Mouse (Mus musculus): ENCODE data around the gene Tmem176b.
"Not testable (repeated sequence)": the region's sequence is repeated elsewhere in the genome, so short reads cannot be mapped to it uniquely, and the experiment has no call there.

Gene Tmem176b

DNA sequence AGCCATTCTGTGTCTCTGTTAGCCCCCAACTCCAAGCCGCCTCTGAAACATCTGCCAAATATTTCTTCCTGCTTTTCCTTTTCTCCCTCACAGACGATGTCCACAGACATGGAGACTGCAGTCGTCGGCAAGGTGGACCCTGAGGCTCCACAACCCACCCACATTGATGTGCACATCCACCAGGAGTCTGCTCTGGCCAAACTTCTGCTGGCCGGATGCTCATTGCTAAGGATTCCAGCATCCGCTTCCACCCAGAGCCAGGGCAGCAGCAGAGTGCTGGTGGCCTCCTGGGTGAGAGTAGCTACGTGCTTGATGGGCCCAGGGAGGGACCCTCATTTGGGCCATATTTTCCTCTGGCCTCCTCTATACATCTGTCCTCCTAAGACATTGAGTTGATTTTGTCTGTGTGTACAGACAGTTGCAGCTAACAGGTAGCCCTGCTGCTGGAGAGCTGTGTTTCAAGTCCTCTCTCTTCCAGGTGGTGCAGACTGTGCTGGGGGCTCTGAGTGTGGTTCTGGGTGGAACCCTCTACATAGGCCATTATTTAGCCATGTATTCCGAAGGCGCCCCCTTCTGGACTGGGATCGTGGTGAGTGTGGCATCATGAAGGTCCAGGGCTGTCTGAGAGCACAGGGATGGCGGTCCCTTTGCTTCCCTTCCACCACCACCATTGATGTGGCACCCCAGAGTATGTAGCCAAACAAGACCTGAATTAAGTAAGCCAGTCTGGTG is 981 bp upstream of the Tmem176b start:
- DNase-seq (ENCODE audit: low spot score): peak; percentile 33

DNA sequence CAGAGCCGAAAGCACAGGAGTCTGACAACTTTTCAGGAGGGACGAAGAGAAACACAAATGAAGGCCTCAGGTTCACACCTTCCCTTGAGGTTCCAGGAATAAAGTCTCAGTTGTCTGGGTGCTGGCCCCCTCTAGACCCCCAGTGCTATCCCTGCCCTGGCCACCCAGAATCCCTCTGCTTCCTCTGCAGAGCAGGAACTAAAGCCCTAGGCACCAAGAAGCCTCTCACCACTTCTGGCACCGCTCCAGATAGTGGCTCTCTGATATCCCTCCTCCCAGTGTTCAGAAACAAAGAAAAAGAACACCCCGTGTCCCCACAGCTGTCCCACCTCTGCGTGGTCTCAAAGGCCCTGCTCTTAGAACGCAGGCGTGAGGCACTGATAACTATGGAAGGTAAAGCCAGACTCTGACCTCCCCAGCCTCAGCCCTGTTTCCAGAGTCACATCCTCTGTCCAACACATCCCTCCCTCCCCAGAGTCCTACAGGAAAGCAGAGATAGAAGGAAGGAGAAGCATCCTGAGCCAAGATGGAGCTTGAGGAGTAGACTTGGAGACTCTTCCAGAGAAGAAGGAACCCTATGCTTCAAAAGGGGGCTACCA is 826 bp downstream of the Tmem176b start, which contains the start of gene Tmem176a:
Tmem176a (plus strand) TSS at position 549 of the 599 bp plus-strand sequence.
- DNase-seq (ENCODE audit: low spot score): no peak

DNA sequence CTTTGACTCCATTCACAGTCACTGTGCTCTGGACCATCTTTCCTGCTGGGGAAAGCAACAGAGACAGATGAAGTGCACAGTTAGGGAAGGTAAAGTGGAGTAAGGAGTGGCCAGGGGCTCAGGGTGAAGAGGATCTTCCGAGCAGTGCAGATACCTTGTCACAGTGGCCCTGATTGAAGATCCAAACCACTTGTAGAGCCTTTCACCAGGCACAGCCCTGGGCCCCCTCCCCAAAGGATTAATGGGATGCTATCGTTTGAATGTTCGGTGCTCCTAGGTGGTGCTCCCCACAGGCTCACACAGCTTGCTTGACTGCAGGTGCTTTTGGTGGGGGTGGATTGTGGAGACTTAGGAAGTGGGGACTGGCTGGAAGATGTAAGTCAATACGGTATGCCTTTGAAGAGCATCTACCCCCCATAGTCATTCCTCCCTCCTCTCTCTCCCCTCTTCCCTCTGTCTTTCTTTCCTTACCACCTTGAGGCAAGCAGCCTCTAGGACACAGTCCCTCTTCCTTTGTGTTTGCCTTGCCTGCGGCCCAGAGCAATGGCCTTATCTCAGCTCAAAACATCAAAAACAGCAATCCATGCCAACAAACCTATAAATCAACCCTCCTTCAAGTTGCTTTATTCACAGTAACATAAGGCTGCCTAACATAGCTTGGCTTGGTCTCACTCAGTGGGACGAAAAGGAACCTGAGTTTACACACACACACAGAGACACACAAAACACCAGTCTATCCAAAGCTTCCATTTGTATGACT is 2.8 kb downstream of the Tmem176b start:
- no peak for DNase-seq (ENCODE audit: low spot score)

DNA sequence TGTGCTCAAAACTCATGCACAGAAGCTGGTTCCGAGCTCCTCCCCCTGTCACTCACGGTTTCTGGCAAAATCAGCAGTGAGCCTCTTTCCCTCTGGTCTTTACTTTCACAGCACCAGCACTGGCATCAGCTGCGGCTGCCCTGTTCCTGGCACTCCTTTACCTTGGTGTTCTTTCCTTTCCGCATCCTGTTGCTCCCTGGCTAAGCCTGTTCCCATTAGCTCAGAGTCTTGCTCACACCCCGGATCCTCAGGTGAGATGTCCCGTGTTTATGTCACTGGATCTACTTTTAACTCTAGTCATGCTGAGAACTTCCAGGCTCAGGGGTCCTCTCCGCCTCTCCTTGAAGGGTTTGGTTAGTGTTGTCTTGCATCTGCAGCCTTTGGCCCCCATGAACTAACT is 3.8 kb downstream of the Tmem176b start:
- DNase-seq (ENCODE audit: low spot score): no peak

DNA sequence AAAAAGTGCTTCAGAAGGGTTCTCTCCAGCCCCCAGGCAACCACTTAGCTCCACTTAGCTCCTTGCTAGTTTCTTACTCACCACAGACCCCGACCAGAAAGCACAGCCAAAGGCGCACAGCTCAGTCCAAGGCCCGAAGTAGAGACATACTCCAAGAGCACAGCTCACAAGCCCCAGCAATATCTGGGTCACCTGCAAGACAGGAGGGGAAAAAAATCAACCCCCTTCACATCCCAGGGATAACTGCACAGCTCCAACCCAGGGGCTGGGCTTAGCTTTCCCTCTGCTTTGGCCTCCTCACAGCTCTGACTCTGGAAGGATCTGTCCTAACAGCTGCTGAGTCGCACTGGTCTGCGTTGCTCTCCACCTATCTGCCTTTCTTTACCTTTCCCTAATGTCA is 5.2 kb downstream of the Tmem176b start:
- no peak for DNase-seq (ENCODE audit: low spot score)

DNA sequence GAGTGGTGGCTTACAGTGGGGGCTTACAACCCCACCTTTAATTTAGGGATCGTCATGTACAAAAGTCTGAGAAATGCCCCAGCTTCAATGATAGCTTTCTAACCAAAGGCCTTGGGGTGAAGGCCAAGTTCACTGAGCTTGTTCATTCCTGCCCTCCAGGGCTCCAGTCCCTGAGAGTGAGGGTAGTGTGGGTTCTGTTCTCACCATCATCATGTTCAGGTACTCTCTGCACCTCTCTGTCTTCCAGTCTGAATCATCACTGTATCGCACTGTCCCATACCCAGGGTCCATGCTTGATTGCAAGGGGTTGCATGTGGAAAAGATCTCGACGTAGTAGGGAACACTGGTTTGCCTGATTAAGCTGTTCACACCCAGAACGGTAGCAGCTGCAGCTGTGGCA is 6.1 kb downstream of the Tmem176b start:
- no peak for DNase-seq (ENCODE audit: low spot score)

DNA sequence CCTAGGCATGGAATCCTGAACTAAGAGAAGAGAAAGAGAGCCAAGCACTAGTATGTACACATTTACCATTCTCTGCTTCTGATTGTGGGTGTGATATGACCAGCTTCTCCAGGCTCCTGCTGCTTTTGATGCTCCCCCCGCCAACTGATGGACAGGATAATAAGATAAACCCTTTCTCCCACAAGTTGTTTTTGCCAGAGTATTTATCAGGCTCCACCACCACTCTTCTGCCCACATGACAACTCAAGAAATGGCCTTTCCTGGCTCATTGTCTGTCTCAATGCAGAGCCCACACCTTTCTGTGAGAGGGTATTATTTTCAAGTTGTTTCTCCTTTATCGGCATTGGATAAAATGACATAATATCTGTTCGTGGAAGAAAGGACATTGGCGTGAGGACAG is 7.8 kb downstream of the Tmem176b start:
- DNase-seq (ENCODE audit: low spot score): no peak

DNA sequence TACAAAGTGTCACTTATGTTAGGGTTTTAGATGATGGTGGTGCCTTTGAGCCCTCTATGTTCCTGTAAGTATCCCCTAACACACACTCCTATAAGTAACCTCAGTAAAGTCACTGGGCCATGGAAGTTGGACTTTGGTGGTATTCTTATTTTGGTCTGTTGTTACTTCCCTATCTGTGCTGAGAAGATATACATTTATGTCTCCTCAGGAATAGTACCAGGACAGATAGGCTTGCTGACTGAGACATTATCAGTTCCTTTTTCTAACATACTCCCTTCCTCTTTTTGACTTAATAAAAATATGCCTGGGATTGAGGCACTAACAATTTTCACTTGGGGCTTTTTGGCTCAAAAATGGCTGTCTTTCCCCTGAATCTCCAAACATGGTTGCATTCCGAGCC is 8.9 kb downstream of the Tmem176b start:
- DNase-seq (ENCODE audit: low spot score): no peak

DNA sequence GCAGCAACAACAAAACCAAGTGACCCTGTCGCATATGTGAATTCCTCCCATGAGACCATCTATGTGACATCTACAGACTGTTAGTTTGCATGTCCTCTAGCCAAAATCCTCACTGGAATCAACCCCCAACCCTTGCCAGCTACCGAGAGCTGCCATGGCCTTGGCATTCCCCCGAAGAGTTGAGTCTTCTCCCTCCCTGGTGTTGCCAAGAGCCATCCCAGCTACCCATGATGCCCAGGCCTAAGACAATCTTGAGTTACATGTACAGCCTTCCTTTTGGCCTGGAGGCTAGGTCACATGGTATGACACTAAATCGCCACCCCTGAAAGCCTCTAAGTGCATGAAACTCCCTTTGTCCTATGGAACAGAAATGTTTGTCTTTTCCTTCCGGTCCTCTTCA is 10.2 kb downstream of the Tmem176b start:
- DNase-seq (ENCODE audit: low spot score): no peak

DNA sequence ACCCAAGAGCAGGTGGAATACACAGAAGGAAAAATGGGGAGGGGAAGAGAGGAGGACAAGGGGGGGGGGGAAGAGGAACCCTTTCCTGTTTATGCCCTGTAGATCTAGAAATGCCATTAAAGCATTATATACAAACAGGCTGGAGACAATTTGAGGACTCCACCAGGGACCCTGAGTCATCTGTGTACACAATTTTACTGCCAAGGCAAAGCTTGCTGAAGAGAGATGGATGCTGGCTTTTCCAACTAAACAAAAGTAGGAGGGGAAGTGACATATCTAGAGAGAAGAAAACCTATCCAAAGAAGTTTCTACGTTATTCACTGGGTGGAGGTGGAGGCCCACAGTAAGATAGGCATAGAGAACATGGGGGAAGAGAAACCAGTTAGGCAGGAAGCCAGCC is 11.1 kb downstream of the Tmem176b start:
- DNase-seq (ENCODE audit: low spot score): no peak

DNA sequence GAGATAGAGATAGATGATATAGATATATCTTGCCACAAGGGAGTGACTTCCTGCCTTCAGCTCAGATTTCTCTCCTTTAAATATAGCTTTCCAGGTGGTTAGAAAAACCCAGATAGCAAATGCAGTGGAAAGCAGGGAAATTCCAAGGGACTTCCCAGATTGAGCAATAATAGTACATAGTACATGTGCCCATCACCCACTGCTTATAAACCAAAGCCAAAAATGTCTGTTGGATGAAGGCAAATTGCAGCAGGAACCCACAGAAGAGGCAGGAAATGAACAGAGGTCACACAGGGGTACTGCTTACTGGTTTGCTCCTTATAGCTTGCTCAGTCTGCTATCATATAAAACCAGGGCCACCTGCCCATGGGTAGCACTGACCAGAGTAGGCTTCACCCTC is 11.6 kb downstream of the Tmem176b start:
- no peak for DNase-seq (ENCODE audit: low spot score)

DNA sequence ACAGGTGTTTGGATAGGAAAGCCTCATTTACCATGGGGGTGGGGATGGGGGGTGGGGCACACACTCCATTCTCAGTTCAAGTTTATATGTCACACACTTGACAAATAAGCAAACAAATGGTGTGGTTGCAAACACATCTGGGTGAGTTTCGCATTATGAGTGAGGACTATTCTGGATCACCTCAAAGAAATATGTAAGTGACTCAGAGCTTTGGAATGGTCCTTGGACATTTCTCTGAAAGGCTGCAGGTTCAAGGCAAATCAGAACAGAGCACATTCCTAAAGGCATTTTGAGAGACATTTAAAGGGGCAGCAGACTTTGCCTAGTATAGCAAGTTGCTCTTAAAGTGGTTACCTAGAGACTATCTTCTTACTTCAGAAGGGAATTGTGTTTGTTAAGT is 12.3 kb downstream of the Tmem176b start:
- DNase-seq (ENCODE audit: low spot score): no peak

DNA sequence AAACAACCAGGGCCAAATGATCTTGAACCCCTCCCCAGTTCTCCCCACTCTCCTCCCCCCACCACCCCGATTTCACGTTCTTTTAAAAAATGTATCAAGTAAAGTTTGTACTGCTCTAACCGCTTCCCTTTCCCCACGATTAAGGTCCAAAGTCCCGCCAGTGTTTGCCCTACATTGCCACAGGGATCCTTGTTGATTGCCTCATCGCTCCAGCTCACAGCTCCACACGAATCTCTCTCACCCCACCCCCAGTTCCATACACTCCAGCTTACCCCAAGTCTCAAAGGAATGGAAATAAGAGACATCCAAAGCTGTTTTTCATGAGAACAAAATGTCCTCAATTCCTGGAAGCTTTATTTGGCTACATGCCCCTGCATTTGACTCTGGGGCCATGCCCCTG is 16.3 kb downstream of the Tmem176b start:
- DNase-seq (ENCODE audit: low spot score): no peak

DNA sequence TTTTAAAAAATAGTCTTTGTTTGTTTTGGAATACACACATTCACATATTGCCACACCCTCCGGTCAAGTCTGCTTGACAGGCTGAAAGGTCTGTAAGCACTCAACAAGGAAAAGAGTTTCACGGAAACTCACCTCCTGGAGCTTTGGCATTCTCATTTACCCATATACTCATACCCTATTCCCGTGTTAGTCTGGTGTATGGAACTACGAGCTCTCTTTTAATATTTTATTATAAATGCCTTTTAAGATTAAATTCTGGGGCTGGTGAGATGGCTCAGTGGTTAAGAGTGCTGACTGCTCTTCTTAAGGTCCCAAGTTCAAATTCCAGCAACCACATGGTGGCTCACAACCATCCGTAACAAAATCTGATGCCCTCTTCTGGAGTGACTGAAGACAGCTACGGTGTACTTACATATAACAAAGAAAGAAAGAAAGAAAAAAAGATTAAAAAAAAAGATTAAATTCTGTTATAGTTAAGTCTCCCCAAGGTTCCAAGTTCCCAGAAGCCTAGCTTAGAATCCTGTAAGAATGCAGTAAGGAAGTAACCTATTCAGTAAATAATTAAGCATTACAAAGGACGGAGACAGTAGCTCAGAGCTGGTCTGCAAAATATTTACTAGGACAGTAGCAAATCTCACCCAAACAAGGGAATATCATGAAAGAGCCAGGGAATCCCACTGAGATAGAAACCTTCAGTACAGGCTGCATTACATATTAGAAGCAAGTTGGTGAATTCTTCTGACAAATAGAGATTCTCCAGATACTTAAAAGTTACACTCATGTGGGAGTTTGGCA is 19.1 kb downstream of the Tmem176b start:
- DNase-seq (ENCODE audit: low spot score): not testable (repeated sequence)

DNA sequence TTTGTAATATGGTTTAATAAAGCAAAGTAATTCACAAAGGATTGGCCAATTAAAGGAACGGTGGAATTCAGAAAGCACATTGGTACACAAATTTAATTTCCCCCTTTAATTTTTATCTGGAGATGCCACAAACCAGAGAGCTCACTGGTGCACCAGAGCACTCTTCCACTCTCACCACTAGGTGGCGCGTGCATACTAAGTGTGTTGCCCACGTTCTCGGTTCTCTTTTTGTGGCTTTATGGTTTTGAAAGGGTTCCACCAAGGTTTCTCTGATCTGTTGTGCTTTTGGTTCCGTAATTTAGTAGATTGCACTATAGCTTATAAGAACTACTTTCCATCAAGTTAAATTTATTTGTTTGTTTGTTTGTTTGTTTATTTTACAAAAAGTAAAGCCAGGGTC is 23.5 kb downstream of the Tmem176b start:
- DNase-seq (ENCODE audit: low spot score): peak; percentile 79

DNA sequence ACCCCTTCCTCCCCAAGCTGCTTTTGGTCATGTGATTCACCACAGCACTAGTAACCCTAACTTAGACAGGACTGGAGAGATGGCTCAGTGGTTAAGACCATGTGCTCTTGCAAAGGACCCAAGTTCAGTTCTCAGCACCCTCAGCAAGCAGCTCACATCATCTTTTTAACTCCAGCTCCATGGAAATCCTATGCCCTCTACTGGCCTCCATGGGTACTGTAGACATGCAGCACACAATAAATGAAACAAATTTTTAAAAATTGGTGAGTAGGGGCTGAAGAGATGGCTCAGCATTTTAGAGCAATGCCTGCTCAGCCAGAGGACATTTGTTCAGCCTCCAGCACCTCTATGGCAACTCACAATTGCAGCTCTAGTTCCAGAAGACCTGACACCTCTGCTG is 26.3 kb downstream of the Tmem176b start:
- DNase-seq (ENCODE audit: low spot score): no peak

DNA sequence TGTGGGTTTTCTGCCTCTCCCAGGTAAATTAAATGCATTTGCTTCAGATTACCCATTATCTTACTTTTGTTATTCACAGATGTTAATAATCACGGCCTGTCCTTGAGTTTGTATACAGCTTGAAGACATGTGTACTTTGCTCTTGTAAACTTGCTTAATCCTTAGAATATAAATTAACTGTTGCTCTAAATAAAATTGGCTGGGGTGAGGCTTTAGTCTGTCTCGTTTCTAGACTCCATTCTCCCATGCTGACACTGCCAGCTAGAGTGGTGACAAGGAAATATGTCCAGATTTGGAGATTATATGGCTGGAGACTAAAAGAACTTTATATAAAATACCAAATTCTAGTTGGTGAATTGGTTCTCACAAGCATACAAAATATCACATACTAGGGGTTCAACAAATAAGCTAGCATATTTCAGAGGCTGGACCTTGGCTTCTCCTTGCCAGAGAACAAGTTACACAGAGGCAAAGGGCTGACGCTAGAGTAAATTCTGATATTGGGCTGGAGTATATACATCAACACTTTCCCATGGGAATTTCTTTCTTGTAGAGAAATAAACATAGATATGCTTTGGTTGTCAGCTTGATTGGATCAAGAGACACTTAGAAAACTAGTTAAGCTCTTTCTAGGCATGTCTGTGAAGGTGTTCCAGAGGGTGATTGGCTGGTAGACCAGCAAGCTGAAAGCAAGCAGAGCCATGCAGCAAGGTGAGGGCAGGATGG is 31.6 kb downstream of the Tmem176b start:
- no peak for DNase-seq (ENCODE audit: low spot score)

DNA sequence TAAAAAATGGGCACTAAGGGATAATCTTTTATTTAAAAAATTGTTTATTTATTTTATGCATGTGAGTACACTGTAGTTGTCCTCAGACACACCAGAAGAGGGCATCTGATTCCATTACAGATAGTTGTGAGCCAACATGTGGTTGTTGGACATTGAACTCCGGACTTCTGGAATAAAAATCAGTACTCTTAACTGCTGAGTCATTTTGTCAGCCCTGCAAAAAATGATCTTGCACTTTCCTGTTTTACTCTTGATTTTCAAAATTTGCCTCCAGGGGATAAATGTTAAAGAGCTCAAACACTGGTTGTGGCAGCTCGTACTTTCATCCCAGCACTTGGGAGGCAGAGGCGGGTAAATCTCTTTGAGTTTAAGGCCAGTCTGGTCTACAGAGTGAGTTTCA is 34.5 kb downstream of the Tmem176b start:
- DNase-seq (ENCODE audit: low spot score): no peak

DNA sequence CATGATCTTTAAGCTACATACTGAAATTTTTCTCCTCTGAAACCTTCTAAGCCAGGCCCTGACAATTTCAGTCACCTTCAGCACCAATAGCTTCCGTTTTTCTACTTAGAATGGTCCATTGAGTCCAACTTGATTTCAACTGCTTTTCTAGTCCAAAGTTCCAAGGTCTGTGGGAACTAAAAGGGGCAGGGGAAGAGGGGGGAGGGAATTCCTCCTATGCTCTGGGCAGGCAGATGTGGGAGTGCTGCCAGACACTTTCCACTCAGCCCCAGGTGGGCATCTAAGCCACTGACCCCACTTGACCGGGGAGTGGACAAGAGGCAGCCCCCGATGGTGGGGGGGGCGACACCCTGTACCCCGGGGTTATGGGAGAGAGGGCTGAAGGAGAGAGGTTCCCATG is 37.0 kb downstream of the Tmem176b start:
- no peak for DNase-seq (ENCODE audit: low spot score)

DNA sequence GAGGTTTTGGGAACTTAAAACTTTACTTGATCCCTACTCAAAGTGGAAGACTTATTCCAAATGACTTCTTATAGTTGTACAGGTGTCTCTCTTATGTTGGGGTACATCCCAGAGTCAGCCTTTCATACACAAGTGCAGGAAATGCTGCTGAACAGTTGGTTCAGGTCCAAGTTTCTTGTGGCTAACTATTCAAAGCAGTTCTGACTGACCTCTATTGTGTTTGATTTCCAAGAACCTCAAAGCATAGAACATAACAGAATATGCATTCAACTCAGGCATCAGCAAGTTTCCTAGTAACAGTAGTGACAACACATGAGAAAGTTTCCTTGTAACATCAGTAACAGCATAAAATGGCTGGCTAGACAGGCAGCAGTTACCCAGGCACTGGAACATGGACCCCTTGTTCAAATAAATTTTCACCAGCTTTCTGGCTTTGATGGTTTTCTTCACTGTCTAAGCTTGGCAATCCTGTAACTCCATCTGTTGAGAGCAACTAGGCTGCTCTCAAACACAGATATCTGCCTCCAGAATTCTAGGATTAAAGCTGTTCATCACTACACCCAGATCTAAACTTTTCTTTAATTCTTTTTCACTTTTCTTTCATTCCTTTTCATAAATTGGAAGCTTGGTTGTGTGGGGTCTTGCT is 37.8 kb downstream of the Tmem176b start:
- no peak for DNase-seq (ENCODE audit: low spot score)

DNA sequence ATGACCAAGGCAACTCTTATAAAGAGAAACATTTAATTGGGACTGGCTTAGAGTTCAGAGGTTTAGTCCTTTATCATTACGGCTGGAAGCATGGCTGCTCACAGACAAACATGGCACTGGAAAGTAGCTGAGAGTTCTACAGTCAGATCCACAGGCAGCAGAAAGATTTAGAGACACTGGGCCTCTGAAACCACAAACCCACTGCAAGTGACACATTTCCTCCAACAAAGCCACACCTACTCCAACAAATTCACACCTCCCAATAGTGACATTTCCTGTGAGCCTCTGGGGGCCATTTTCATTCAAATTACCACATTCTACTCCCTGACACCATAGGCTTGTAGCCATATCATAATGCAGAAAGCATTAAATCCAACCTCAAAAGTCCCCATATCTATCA is 39.4 kb downstream of the Tmem176b start:
- no peak for DNase-seq (ENCODE audit: low spot score)

Measured in layer of hippocampus, adult 11-12 months (tissue).